Mouse (Mus musculus): ENCODE measurements around the gene Flywch2. TPM values are rescaled to one million over a fixed set of nuclear protein-coding genes. Genes with fewer than 3 reads are reported as not detected.

Flywch2 gene
- total and polyA plus RNA-seq, 3 experiments: 0.62 to 6.2 TPM; not detected in 1

DNA sequence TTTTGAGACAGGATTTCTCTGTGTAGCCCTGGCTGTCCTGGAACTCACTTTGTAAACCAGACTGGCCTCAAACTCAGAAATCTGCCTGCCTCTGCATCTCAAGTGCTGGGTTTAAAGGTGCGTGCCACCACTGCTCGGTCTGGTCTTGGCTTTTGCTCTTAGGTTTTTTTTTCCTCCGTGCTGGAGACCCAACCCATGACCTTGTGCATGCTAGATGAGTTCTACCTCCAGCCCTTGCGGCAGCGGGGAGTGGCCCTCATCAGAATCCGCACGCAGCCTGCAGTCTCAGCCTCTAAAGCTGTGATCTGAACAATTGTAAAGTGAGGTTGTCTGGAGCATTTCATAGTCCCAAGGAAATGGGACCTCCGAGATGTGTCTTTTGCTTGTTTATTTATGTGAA, 9.4 kb upstream of the Flywch2 start (continued):
- no peak for TF ChIP-seq ETS1 (IDR thresholded peaks at IDR 0.05; ENCODE audit: low read depth, low read length)
- TF ChIP-seq NELFE (IDR thresholded peaks at IDR 0.05; ENCODE audit: low read depth, low read length): no peak
- no peak for TF ChIP-seq GATA1 (IDR thresholded peaks at IDR 0.05; ENCODE audit: low read depth, low read length)
- TF ChIP-seq TAL1 (IDR thresholded peaks at IDR 0.05; ENCODE audit: low read length): no peak
- no peak for TF ChIP-seq ZKSCAN1 (IDR thresholded peaks at IDR 0.05; ENCODE audit: low read depth, low read length)
- no peak for TF ChIP-seq RCOR1 (IDR thresholded peaks at IDR 0.05; ENCODE audit: low read depth, low read length)

- Histone ChIP-seq H3K27me3 (ENCODE audit: control insufficient read depth in 1 of 2, insufficient read depth in 2 of 2, low read length in 2 of 2) (peaks cover 0 to 2% of the 10 kb centered on the region in 2 experiments; a peak in 1 of 4 replicates), H3K4me3 (ENCODE audit: control insufficient read depth in 1 of 2, insufficient read depth in 1 of 2, low read depth in 2 of 2, low read length in 2 of 2) (no peak overlapping the region), H3K4me1 (ENCODE audit: control insufficient read depth in 1 of 2, insufficient read depth in 2 of 2, low read length in 2 of 2) (peaks cover 0 to 6% of the 10 kb centered on the region in 2 experiments; a peak in 2 of 4 replicates), H3K36me3 (ENCODE audit: control insufficient read depth in 1 of 2, insufficient read depth in 2 of 2, low read length in 2 of 2) (peaks cover 0 to 4% of the 10 kb centered on the region in 2 experiments; a peak in 2 of 4 replicates), H3K27ac (ENCODE audit: control insufficient read depth, low read depth, low read length) (no peak overlapping the region), H3K79me2 (ENCODE audit: control insufficient read depth, insufficient read depth, low read length, poor library complexity) (no peaks in the 10 kb centered on the region), H3K9me3 (replicated peaks; ENCODE audit: insufficient read depth, low read length) (no peaks in the 10 kb centered on the region), H3K9ac (ENCODE audit: control insufficient read depth, low read depth, low read length, poor library complexity, severe bottlenecking) (no peak overlapping the region)
- no peak for TF ChIP-seq MXI1 (IDR thresholded peaks at IDR 0.05; ENCODE audit: low read depth, low read length)
- no peak for TF ChIP-seq ETS1 (IDR thresholded peaks at IDR 0.05; ENCODE audit: low read depth, low read length)
- no peak for TF ChIP-seq USF2 (IDR thresholded peaks at IDR 0.05; ENCODE audit: borderline replicate concordance in 1 of 2, insufficient read depth in 1 of 2, low read depth in 1 of 2, low read length in 2 of 2)
- no peak for TF ChIP-seq TBP (IDR thresholded peaks at IDR 0.05; ENCODE audit: low read depth, low read length)
- TF ChIP-seq GATA1 (IDR thresholded peaks at IDR 0.05; ENCODE audit: low read depth, low read length): no peak
- no peak for TF ChIP-seq MAFK (IDR thresholded peaks at IDR 0.05; ENCODE audit: borderline replicate concordance, low read depth, low read length)
- no peak for TF ChIP-seq SIN3A (IDR thresholded peaks at IDR 0.05; ENCODE audit: low read length)
- TF ChIP-seq MAZ (IDR thresholded peaks at IDR 0.05; ENCODE audit: low read depth, low read length): no peak
- TF ChIP-seq E2F4 (IDR thresholded peaks at IDR 0.05; ENCODE audit: borderline replicate concordance, low read depth, low read length): no peak
- TF ChIP-seq RCOR1 (IDR thresholded peaks at IDR 0.05; ENCODE audit: low read depth, low read length): no peak
- DNase-seq (ENCODE audit: low read depth, low spot score): no peak
These were observed 5.1 kb upstream of the Flywch2 start for GRCm38 (mm10) chr17:23791079-23791357.

- Histone ChIP-seq H3K27me3 (ENCODE audit: control insufficient read depth in 1 of 2, insufficient read depth in 2 of 2, low read length in 2 of 2) (peaks cover 0 to 2% of the 10 kb centered on the region in 2 experiments; a peak in 1 of 4 replicates), H3K4me1 (ENCODE audit: control insufficient read depth in 1 of 2, insufficient read depth in 2 of 2, low read length in 2 of 2) (peaks cover 0 to 6% of the 10 kb centered on the region in 2 experiments; a peak in 2 of 4 replicates), H3K4me3 (ENCODE audit: control insufficient read depth in 1 of 2, insufficient read depth in 1 of 2, low read depth in 2 of 2, low read length in 2 of 2) (no peak within 1 kb of the TSS), H3K36me3 (ENCODE audit: control insufficient read depth in 1 of 2, insufficient read depth in 2 of 2, low read length in 2 of 2) (peaks cover 0 to 4% of the 10 kb centered on the region in 2 experiments; a peak in 2 of 4 replicates), H3K79me2 (ENCODE audit: control insufficient read depth, insufficient read depth, low read length, poor library complexity) (no peaks in the 10 kb centered on the region), H3K27ac (ENCODE audit: control insufficient read depth, low read depth, low read length) (no peak within 1 kb of the TSS), H3K9ac (ENCODE audit: control insufficient read depth, low read depth, low read length, poor library complexity, severe bottlenecking) (no peak within 1 kb of the TSS), H3K9me3 (replicated peaks; ENCODE audit: insufficient read depth, low read length) (no peaks in the 10 kb centered on the region)
- DNase-seq (ENCODE audit: low read depth, low spot score): no peak
- TF ChIP-seq HCFC1 (IDR thresholded peaks at IDR 0.05; ENCODE audit: low read depth, low read length): no peak
- TF ChIP-seq BHLHE40 (IDR thresholded peaks at IDR 0.05; ENCODE audit: borderline replicate concordance, low read depth, low read length): no peak
- TF ChIP-seq MYB (IDR thresholded peaks at IDR 0.05; ENCODE audit: low read depth, low read length): no peak
- no peak for TF ChIP-seq USF2 (IDR thresholded peaks at IDR 0.05; ENCODE audit: borderline replicate concordance in 1 of 2, insufficient read depth in 1 of 2, low read depth in 1 of 2, low read length in 2 of 2)
- TF ChIP-seq CHD1 (IDR thresholded peaks at IDR 0.05; ENCODE audit: low read depth, low read length): no peak
- TF ChIP-seq POLR2A (IDR thresholded peaks at IDR 0.05; ENCODE audit: control insufficient read depth in 1 of 2, insufficient read depth in 1 of 2, low read depth in 1 of 2, low read length in 2 of 2, poor library complexity in 1 of 2): no peak
- no peak for TF ChIP-seq ETS1 (IDR thresholded peaks at IDR 0.05; ENCODE audit: low read depth, low read length)
- TF ChIP-seq ZC3H11A (IDR thresholded peaks at IDR 0.05; ENCODE audit: low read depth, low read length): no peak
- TF ChIP-seq ELF1 (IDR thresholded peaks at IDR 0.05; ENCODE audit: low read depth, low read length): no peak
- no peak for TF ChIP-seq TBP (IDR thresholded peaks at IDR 0.05; ENCODE audit: low read depth, low read length)
- TF ChIP-seq POLR2AphosphoS5 (IDR thresholded peaks at IDR 0.05; ENCODE audit: borderline replicate concordance, low read depth, low read length): no peak
- TF ChIP-seq TAL1 (IDR thresholded peaks at IDR 0.05; ENCODE audit: low read length): no peak
- TF ChIP-seq MAX (IDR thresholded peaks at IDR 0.05; ENCODE audit: low read length): no peak
- TF ChIP-seq USF1 (IDR thresholded peaks at IDR 0.05; ENCODE audit: low read depth, low read length): no peak
- TF ChIP-seq CTCF (IDR thresholded peaks at IDR 0.05 in 2 of 3, conservative IDR thresholded peaks at IDR 0.05 in 1 of 3; ENCODE audit: control insufficient read depth in 1 of 3, insufficient read depth in 1 of 3, low read depth in 2 of 3, low read length in 3 of 3, poor library complexity in 1 of 3, severe bottlenecking in 1 of 3): no peak
- TF ChIP-seq JUND (IDR thresholded peaks at IDR 0.05; ENCODE audit: low read depth, low read length): no peak
- no peak for TF ChIP-seq MEF2A (IDR thresholded peaks at IDR 0.05; ENCODE audit: extremely low read depth, insufficient replicate concordance, low read depth, low read length, poor library complexity, severe bottlenecking)
- no peak for TF ChIP-seq CHD2 (IDR thresholded peaks at IDR 0.05; ENCODE audit: low read length)
- TF ChIP-seq EP300 (IDR thresholded peaks at IDR 0.05; ENCODE audit: low read depth in 1 of 2, low read length in 2 of 2): no peak
These were observed 4.6 kb upstream of the Flywch2 start, which contains the start of gene Srrm2 for GRCm38 (mm10) chr17:23790269-23791078. TSS of gene Srrm2 (plus strand) at chr17:23790532.

Measured in MEL (cell line).